In the genomic region with DNA sequence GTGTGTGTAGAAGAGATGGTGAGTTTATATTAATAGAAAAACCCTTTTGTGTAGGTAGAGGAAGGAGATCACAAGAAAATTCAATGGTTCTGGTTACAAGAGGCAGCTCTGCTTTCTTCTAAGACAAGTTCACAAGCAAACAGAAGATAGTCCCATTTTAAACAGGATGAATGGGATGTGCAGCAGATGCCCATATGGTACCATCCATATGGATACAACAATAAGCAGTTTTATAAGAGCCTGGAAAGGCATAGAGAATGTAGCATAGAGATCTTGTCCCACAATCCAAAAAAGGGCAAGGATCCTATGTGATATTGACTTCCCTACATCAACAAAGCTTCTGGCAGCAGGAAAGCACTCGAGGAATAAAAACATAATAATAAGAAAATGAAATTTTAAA, we compare ENCODE assay signal across 20 mouse cellular contexts.
A peak's percentile ranks its signal among the peaks of the same experiment; 100 is the strongest.
DNase-seq lines count a peak whose midpoint lies in the region; ATAC-seq and TF ChIP-seq lines count a peak whose summit lies in the region.
"Had no signal": no experiment of that assay in that cellular context is flagged by ENCODE, and none has a peak within 500 bp of the region (broad histone marks: within the 10 kb centered on the region; RNA-seq: fewer than 3 reads in every experiment).

No protein-coding gene starts in this region.

- no peaks in the 10 kb centered on the region for H3K36me3 ChIP-seq in forebrain, postnatal 0 days (ENCODE audit: insufficient read depth)
- H3K36me3 ChIP-seq in forebrain, embryonic 16.5 days (ENCODE audit: control insufficient read depth, insufficient read depth) = no peaks in the 10 kb centered on the region
- no peaks in the 10 kb centered on the region for H3K36me3 ChIP-seq in hindbrain, embryonic 11.5 days (ENCODE audit: control insufficient read depth, insufficient read depth, low read length)
- H3K36me3 ChIP-seq: embryonic facial prominence, embryonic 10.5 days; heart, embryonic 15.5 days had no signal

- no peak overlapping the region for H3K4me2 ChIP-seq in forebrain, postnatal 0 days (ENCODE audit: low read depth)
- no peak overlapping the region for H3K4me2 ChIP-seq in forebrain, embryonic 16.5 days (ENCODE audit: low read length)
- H3K4me2 ChIP-seq in hindbrain, embryonic 11.5 days (replicated peaks; ENCODE audit: low read depth, low read length) = no peak overlapping the region
- H3K4me2 ChIP-seq: heart, embryonic 11.5 days; heart, embryonic 15.5 days; hindbrain, embryonic 14.5 days had no signal

- WGBS in forebrain, postnatal 0 days = 60% methylated on average over 1 of the region's 1 CpGs
- 63% methylated on average over 1 of the region's 1 CpGs for WGBS in forebrain, embryonic 16.5 days
- 64% methylated on average over 1 of the region's 1 CpGs for WGBS in hindbrain, embryonic 11.5 days

- TF ChIP-seq CTCF in forebrain, postnatal 0 days (IDR thresholded peaks at IDR 0.05; ENCODE audit: low read depth) = no peak
- no peak for TF ChIP-seq CTCF in left cerebral cortex, adult 2 months (IDR thresholded peaks at IDR 0.05)

- no peaks in the 10 kb centered on the region; the same call in 1 of the 2 replicates for H3K4me1 ChIP-seq in forebrain, postnatal 0 days (ENCODE audit: insufficient read depth)
- no peaks in the 10 kb centered on the region for H3K4me1 ChIP-seq in forebrain, embryonic 16.5 days (replicated peaks; ENCODE audit: control insufficient read depth, insufficient read depth, low read length)
- no peaks in the 10 kb centered on the region for H3K4me1 ChIP-seq in hindbrain, embryonic 11.5 days (replicated peaks; ENCODE audit: control insufficient read depth, insufficient read depth, low read length)
- H3K4me1 ChIP-seq: heart, embryonic 15.5 days had no signal

- intact Hi-C loops in left cerebral cortex, adult 2 months (cut with DNase I) = loop anchor here (5.0 to 10.0 kb wide), 3 partner anchors 112 to 174 kb away; no protein-coding TSS in a partner anchor
- intact Hi-C loops in left cerebral cortex, postnatal 4 days (cut with DNase I) = loop anchor here (10.0 kb wide), 1 partner anchor 166 kb away; no protein-coding TSS in a partner anchor

- H3K4me3 ChIP-seq in forebrain, postnatal 0 days (ENCODE audit: low read depth, low read length) = no peak overlapping the region
- no peak overlapping the region for H3K4me3 ChIP-seq in forebrain, embryonic 16.5 days (replicated peaks; ENCODE audit: low read length)
- H3K4me3 ChIP-seq in left cerebral cortex, adult 2 months = no peak overlapping the region
- no peak overlapping the region for H3K4me3 ChIP-seq in hindbrain, embryonic 11.5 days (ENCODE audit: low read depth, low read length)
- H3K4me3 ChIP-seq: embryonic facial prominence, embryonic 10.5 days; heart, adult 2 months; heart, embryonic 15.5 days had no signal

- H3K9ac ChIP-seq in forebrain, postnatal 0 days = no peak overlapping the region
- H3K9ac ChIP-seq in forebrain, embryonic 16.5 days (replicated peaks; ENCODE audit: low read depth, low read length) = no peak overlapping the region
- H3K9ac ChIP-seq in hindbrain, embryonic 11.5 days (ENCODE audit: low read depth, low read length) = no peak overlapping the region
- H3K9ac ChIP-seq: heart, embryonic 15.5 days; hindbrain, embryonic 14.5 days had no signal

- DNase-seq in forebrain, postnatal 0 days = peak; percentile 50
- DNase-seq in left cerebral cortex, adult 2 months (ENCODE audit: extremely low spot score in 1 of 2, low spot score in 2 of 2) = no peak
- no peak for DNase-seq in left cerebral cortex, postnatal 4 days
- DNase-seq in right cerebral cortex, adult 18-20 months = peak; percentile 46
- no peak for DNase-seq in right cerebral cortex, adult 2 months (ENCODE audit: low spot score in 2 of 2)
- no peak for DNase-seq in hindbrain, embryonic 11.5 days (ENCODE audit: low spot score)
- DNase-seq: adrenal gland, postnatal 14 days; cerebellum, adult 2 months; cerebellum, postnatal 10 days; gastrocnemius, postnatal 14 days; heart, adult 2 months; heart, postnatal 14 days had no signal

- no peaks in the 10 kb centered on the region for H3K9me3 ChIP-seq in forebrain, postnatal 0 days (ENCODE audit: low read length)
- H3K9me3 ChIP-seq in forebrain, embryonic 16.5 days (ENCODE audit: control insufficient read depth, low read length) = no peaks in the 10 kb centered on the region
- H3K9me3 ChIP-seq in hindbrain, embryonic 11.5 days (ENCODE audit: control insufficient read depth, low read length) = no peaks in the 10 kb centered on the region
- H3K9me3 ChIP-seq: embryonic facial prominence, embryonic 10.5 days; heart, embryonic 15.5 days had no signal

- H3K27me3 ChIP-seq in forebrain, postnatal 0 days (ENCODE audit: insufficient read depth, low read length) = no peaks in the 10 kb centered on the region
- H3K27me3 ChIP-seq in forebrain, embryonic 16.5 days (replicated peaks; ENCODE audit: control insufficient read depth, insufficient read depth, low read length) = no peaks in the 10 kb centered on the region
- H3K27me3 ChIP-seq in hindbrain, embryonic 11.5 days (ENCODE audit: control insufficient read depth, insufficient read depth, low read length) = no peaks in the 10 kb centered on the region
- H3K27me3 ChIP-seq: CH12.LX; heart, embryonic 15.5 days; Patski had no signal

- H3K27ac ChIP-seq in forebrain, postnatal 0 days (ENCODE audit: low read depth, low read length) = no peak overlapping the region
- H3K27ac ChIP-seq in forebrain, embryonic 16.5 days (ENCODE audit: low read length) = no peak overlapping the region
- H3K27ac ChIP-seq in left cerebral cortex, adult 2 months = peak overlapping the region; percentile 69; the same call in 1 of the 2 replicates
- no peak overlapping the region for H3K27ac ChIP-seq in hindbrain, embryonic 11.5 days (ENCODE audit: low read depth, low read length)
- H3K27ac ChIP-seq: embryonic facial prominence, embryonic 10.5 days; heart, adult 2 months; heart, embryonic 15.5 days; hindbrain, embryonic 14.5 days had no signal

- peak; percentile 32; the same call in 1 of the 2 replicates for ATAC-seq in forebrain, postnatal 0 days
- ATAC-seq in forebrain, embryonic 16.5 days = no peak
- ATAC-seq in hindbrain, embryonic 11.5 days (ENCODE audit: low FRiP score) = no peak
- ATAC-seq: activated CD4-positive, CD25-positive, alpha-beta regulatory T cell, adult 4 months; Patski had no signal

Comparison
In these comparisons a context has a peak if more than half of its experiments do, and no peak if none do; other contexts are left out.
1. DNase-seq: peak in forebrain, postnatal 0 days (single experiment) and right cerebral cortex, adult 18-20 months (single experiment); none in left cerebral cortex, adult 2 months (0 of 2), left cerebral cortex, postnatal 4 days (single experiment), right cerebral cortex, adult 2 months (0 of 2) and hindbrain, embryonic 11.5 days (single experiment).